Mouse (Mus musculus): ENCODE measurements at regions not wholly inside any gene's neighbourhood (a gene's known extent, or its start where the extent isn't known, plus 50 kb on each side); places are given as distances from the start of the nearest gene placed in this dataset.

GRCm38 (mm10) chr1:130524744-130525143 is 62.2 kb upstream of the Cd55 start:
- DNase-seq (ENCODE audit: low spot score) (no peak), ATAC-seq (no peak)
- Histone ChIP-seq H3K9ac (ENCODE audit: low read length) (no peak overlapping the region), H3K27ac (ENCODE audit: low read depth, low read length) (no peak overlapping the region), H3K4me2 (ENCODE audit: low read length) (no peak overlapping the region), H3K4me3 (ENCODE audit: low read depth, low read length) (no peak overlapping the region), H3K36me3 (ENCODE audit: control insufficient read depth, insufficient read depth, low read length) (no peaks in the 10 kb centered on the region), H3K9me3 (replicated peaks; ENCODE audit: control insufficient read depth, low read length) (no peaks in the 10 kb centered on the region), H3K4me1 (ENCODE audit: control insufficient read depth, insufficient read depth, low read length) (no peaks in the 10 kb centered on the region), H3K27me3 (replicated peaks; ENCODE audit: control insufficient read depth, insufficient read depth, low read length) (no peaks in the 10 kb centered on the region)
- WGBS = 88% methylated on average over 5 of the region's 5 CpGs

GRCm38 (mm10) chr1:130517868-130518267 is 55.3 kb upstream of the Cd55 start:
- 45% methylated on average over 5 of the region's 5 CpGs for WGBS
- Histone ChIP-seq H3K4me3 (ENCODE audit: low read depth, low read length) (no peak overlapping the region), H3K9ac (ENCODE audit: low read length) (no peak overlapping the region), H3K4me2 (ENCODE audit: low read length) (no peak overlapping the region), H3K9me3 (replicated peaks; ENCODE audit: control insufficient read depth, low read length) (no peaks in the 10 kb centered on the region), H3K27ac (ENCODE audit: low read depth, low read length) (no peak overlapping the region), H3K27me3 (replicated peaks; ENCODE audit: control insufficient read depth, insufficient read depth, low read length) (no peaks in the 10 kb centered on the region), H3K36me3 (ENCODE audit: control insufficient read depth, insufficient read depth, low read length) (no peaks in the 10 kb centered on the region), H3K4me1 (ENCODE audit: control insufficient read depth, insufficient read depth, low read length) (no peaks in the 10 kb centered on the region)
- no peak for ATAC-seq
- DNase-seq (ENCODE audit: low spot score) = peak; percentile 13

DNA sequence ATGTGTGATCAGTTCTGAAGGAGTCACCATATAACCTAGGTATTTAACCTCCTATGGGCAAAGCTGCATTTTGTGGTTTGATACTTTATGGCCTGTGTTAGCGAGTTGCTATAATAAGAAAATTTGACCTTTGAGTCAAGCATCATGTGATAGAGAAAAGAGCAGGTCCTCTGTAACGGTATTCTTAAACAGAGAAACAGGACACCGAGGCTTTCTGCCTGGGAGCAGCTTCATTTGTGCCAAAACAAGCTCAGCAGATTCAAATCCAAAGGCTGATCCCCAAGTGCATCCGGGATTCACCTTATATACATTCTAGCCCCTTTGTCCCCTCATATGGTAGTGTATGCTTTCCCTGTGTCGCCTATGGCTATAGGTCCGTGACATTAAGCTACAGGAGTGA is 54.1 kb upstream of the Cd55 start:
- ATAC-seq (no peak), DNase-seq (ENCODE audit: low spot score) (no peak)
- Histone ChIP-seq H3K4me3 (ENCODE audit: low read depth, low read length) (no peak overlapping the region), H3K4me2 (ENCODE audit: low read length) (no peak overlapping the region), H3K36me3 (ENCODE audit: control insufficient read depth, insufficient read depth, low read length) (no peaks in the 10 kb centered on the region), H3K9me3 (replicated peaks; ENCODE audit: control insufficient read depth, low read length) (no peaks in the 10 kb centered on the region), H3K27ac (ENCODE audit: low read depth, low read length) (no peak overlapping the region), H3K4me1 (ENCODE audit: control insufficient read depth, insufficient read depth, low read length) (no peaks in the 10 kb centered on the region), H3K27me3 (replicated peaks; ENCODE audit: control insufficient read depth, insufficient read depth, low read length) (no peaks in the 10 kb centered on the region), H3K9ac (ENCODE audit: low read length) (no peak overlapping the region)
- 82% methylated on average over 6 of the region's 6 CpGs for WGBS

DNA sequence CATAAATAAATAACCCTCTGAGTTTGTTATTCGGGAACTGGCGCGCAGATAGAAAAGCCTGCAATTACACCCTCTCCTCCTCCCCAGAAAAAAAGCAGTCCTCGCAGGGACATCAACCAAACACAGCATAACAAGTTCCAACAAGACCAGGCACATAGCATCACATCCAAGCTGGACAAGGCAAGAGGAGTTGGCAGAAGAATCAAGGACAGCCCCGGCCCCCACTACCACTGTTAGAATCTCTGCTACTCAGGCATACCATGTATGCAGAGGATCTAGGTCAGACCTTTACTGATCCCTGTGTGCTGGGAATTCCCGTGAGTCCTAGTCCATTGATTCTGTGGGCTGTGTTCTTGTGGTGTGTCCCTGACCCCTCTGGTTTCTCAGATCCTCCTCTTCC is 52.8 kb upstream of the Cd55 start:
- no peak overlapping the region for H3K4me3 ChIP-seq (ENCODE audit: low read depth, low read length)
- no peaks in the 10 kb centered on the region for H3K4me1 ChIP-seq (ENCODE audit: control insufficient read depth, insufficient read depth, low read length)
- no peaks in the 10 kb centered on the region for H3K27me3 ChIP-seq (replicated peaks; ENCODE audit: control insufficient read depth, insufficient read depth, low read length)
- H3K4me2 ChIP-seq (ENCODE audit: low read length) = no peak overlapping the region
- no peak overlapping the region for H3K27ac ChIP-seq (ENCODE audit: low read depth, low read length)
- 89% methylated on average over 6 of the region's 6 CpGs for WGBS
- ATAC-seq (no peak), DNase-seq (ENCODE audit: low spot score) (no peak)
- H3K36me3 ChIP-seq (ENCODE audit: control insufficient read depth, insufficient read depth, low read length) = no peaks in the 10 kb centered on the region
- no peak overlapping the region for H3K9ac ChIP-seq (ENCODE audit: low read length)
- H3K9me3 ChIP-seq (replicated peaks; ENCODE audit: control insufficient read depth, low read length) = no peaks in the 10 kb centered on the region

- Histone ChIP-seq H3K36me3 (ENCODE audit: control insufficient read depth, insufficient read depth, low read length) (no peaks in the 10 kb centered on the region), H3K4me1 (ENCODE audit: control insufficient read depth, insufficient read depth, low read length) (no peaks in the 10 kb centered on the region), H3K27ac (ENCODE audit: low read depth, low read length) (no peak overlapping the region), H3K4me2 (ENCODE audit: low read length) (no peak overlapping the region), H3K4me3 (ENCODE audit: low read depth, low read length) (no peak overlapping the region), H3K9ac (ENCODE audit: low read length) (no peak overlapping the region), H3K9me3 (replicated peaks; ENCODE audit: control insufficient read depth, low read length) (no peaks in the 10 kb centered on the region), H3K27me3 (replicated peaks; ENCODE audit: control insufficient read depth, insufficient read depth, low read length) (no peaks in the 10 kb centered on the region)
- 42% methylated on average over 1 of the region's 1 CpGs for WGBS
- DNase-seq (ENCODE audit: low spot score) (no peak), ATAC-seq (no peak)
Observed at GRCm38 (mm10) chr1:130513482-130513881, 50.9 kb upstream of the Cd55 start.

GRCm38 (mm10) chr1:130512798-130513405 is 50.4 kb upstream of the Cd55 start:
- Histone ChIP-seq H3K27ac (ENCODE audit: low read depth, low read length) (no peak overlapping the region), H3K36me3 (ENCODE audit: control insufficient read depth, insufficient read depth, low read length) (no peaks in the 10 kb centered on the region), H3K4me3 (ENCODE audit: low read depth, low read length) (no peak overlapping the region), H3K27me3 (replicated peaks; ENCODE audit: control insufficient read depth, insufficient read depth, low read length) (no peaks in the 10 kb centered on the region), H3K4me2 (ENCODE audit: low read length) (no peak overlapping the region), H3K4me1 (ENCODE audit: control insufficient read depth, insufficient read depth, low read length) (no peaks in the 10 kb centered on the region), H3K9ac (ENCODE audit: low read length) (no peak overlapping the region), H3K9me3 (replicated peaks; ENCODE audit: control insufficient read depth, low read length) (no peaks in the 10 kb centered on the region)
- no peak for ATAC-seq
- WGBS = 88% methylated on average over 4 of the region's 4 CpGs
- no peak for DNase-seq (ENCODE audit: low spot score)
